Mouse (Mus musculus) lung, postnatal 0 days (tissue): ENCODE results near the gene Eif3f.

ENCODE experiments used
- CTCF ChIP-seq: IDR thresholded peaks from 2 replicates; pipeline ENCODE4 v1.5.1; 2016; ENCODE audit warnings: antibody characterized with exemption, mild to moderate bottlenecking
- EP300 ChIP-seq: IDR thresholded peaks from 2 replicates; pipeline ENCODE4 v1.6.1; 2016; ENCODE audit warnings: antibody characterized with exemption, mild to moderate bottlenecking, control low read depth

- no peak for TF ChIP-seq CTCF
- TF ChIP-seq EP300, result no peak
These were observed 18.6 kb downstream of the Eif3f start for GRCm38 (mm10) chr7:108952801-108953200.
